Mouse (Mus musculus): ENCODE data around the gene Nek11. TPM values are rescaled to one million over a fixed set of nuclear protein-coding genes. Genes with fewer than 3 reads are reported as not detected.

The Nek11 gene
- polyA plus RNA-seq, 1 experiment from 2014 or later: 0.18 TPM

DNA sequence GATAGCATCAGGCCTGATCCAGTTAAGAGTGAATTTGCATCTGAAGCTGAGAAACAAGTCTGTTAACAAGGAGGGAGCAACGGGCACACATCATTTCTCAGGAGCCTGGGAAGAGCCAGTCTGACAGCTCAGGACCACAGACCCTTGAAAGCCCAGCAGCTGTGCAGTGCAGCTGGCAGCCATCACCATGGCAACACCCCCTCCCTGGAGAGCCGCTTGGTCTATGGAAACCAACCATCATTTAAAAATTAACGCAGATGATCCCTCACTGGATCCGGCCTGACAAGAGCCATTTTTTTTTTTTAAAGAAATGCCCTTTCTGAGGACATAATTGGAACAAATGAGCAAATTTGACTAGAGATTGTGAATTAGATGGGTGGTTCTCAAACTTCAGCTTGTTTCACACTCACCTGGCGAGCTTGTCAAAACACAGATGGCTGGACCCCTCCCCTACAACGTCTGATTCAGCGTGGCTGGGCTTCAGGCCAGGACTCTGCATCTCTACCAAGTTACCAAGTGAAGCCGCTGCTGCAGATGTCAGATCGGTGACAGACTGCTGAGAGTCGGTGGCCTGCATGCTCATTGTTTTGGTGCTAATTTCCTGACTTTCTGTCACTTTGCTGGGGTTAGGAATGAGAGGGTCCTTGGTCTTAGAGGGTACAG, 52.2 kb downstream of the Nek11 start:
- 46% methylated on average over 10 of the region's 10 CpGs for WGBS
- H3K27me3 ChIP-seq (ENCODE audit: control insufficient read depth, insufficient read depth, low read length): no peaks in the 10 kb centered on the region
- no peak overlapping the region for H3K9ac ChIP-seq (ENCODE audit: low read length)
- DNase-seq (ENCODE audit: low spot score): no peak
- no peak overlapping the region for H3K4me3 ChIP-seq (ENCODE audit: low read depth, low read length)
- ATAC-seq (ENCODE audit: low FRiP score, low TSS enrichment): no peak
- H3K9me3 ChIP-seq (ENCODE audit: control insufficient read depth, low read length): no peaks in the 10 kb centered on the region
- H3K36me3 ChIP-seq (ENCODE audit: control insufficient read depth, insufficient read depth, low read length): no peaks in the 10 kb centered on the region
- TF ChIP-seq CTCF (IDR thresholded peaks at IDR 0.05; ENCODE audit: low read depth) (no peak), EP300 (optimal IDR thresholded peaks at IDR 0.05) (no peak)
- no peak overlapping the region for H3K27ac ChIP-seq (replicated peaks)
- H3K4me2 ChIP-seq (replicated peaks; ENCODE audit: low read depth): no peak overlapping the region
- H3K4me1 ChIP-seq (replicated peaks; ENCODE audit: control insufficient read depth, insufficient read depth): no peaks in the 10 kb centered on the region

DNA sequence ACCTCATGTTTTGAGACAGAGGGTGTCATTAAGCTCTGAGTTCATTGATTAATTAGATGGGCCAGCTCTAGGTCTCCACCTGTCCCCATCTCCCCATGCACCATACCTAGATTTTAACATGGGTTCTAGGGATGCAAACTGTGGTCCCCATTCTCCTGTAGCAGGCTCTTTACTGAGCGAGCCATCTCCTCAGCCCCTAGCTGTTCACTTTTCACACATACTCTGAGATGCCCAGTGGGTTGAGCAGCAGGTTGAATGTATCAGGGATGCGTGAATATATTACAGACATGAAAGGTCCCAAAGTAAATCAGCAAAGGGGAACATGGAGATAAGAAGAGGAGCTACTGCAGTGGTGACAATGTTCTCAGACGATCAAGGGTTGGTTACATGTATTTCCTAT, 52.8 kb downstream of the Nek11 start:
- WGBS: 83% methylated on average over 3 of the region's 3 CpGs
- H3K9me3 ChIP-seq (ENCODE audit: control insufficient read depth, low read length): no peaks in the 10 kb centered on the region
- H3K27me3 ChIP-seq (ENCODE audit: control insufficient read depth, insufficient read depth, low read length): no peaks in the 10 kb centered on the region
- TF ChIP-seq CTCF (IDR thresholded peaks at IDR 0.05; ENCODE audit: low read depth) (no peak), EP300 (optimal IDR thresholded peaks at IDR 0.05) (no peak)
- H3K9ac ChIP-seq (ENCODE audit: low read length): no peak overlapping the region
- H3K4me2 ChIP-seq (replicated peaks; ENCODE audit: low read depth): no peak overlapping the region
- no peaks in the 10 kb centered on the region for H3K4me1 ChIP-seq (replicated peaks; ENCODE audit: control insufficient read depth, insufficient read depth)
- no peak overlapping the region for H3K4me3 ChIP-seq (ENCODE audit: low read depth, low read length)
- no peaks in the 10 kb centered on the region for H3K36me3 ChIP-seq (ENCODE audit: control insufficient read depth, insufficient read depth, low read length)
- H3K27ac ChIP-seq (replicated peaks): no peak overlapping the region
- no peak for DNase-seq (ENCODE audit: low spot score)
- no peak for ATAC-seq (ENCODE audit: low FRiP score, low TSS enrichment)

- ATAC-seq (ENCODE audit: low FRiP score, low TSS enrichment): no peak
- TF ChIP-seq CTCF (IDR thresholded peaks at IDR 0.05; ENCODE audit: low read depth) (no peak), EP300 (optimal IDR thresholded peaks at IDR 0.05) (no peak)
- 83% methylated on average over 4 of the region's 4 CpGs for WGBS
Observed at GRCm38 (mm10) chr9:105332436-105333016, 62.8 kb downstream of the Nek11 start.

GRCm38 (mm10) chr9:105321856-105322255, 73.5 kb downstream of the Nek11 start:
- no peak for DNase-seq (ENCODE audit: low spot score)
- H3K9me3 ChIP-seq (ENCODE audit: control insufficient read depth, low read length): no peaks in the 10 kb centered on the region
- H3K27ac ChIP-seq (replicated peaks): no peak overlapping the region
- H3K27me3 ChIP-seq (ENCODE audit: control insufficient read depth, insufficient read depth, low read length): no peaks in the 10 kb centered on the region
- H3K4me3 ChIP-seq (ENCODE audit: low read depth, low read length): no peak overlapping the region
- WGBS: 82% methylated on average over 10 of the region's 10 CpGs
- H3K4me1 ChIP-seq (replicated peaks; ENCODE audit: control insufficient read depth, insufficient read depth): no peaks in the 10 kb centered on the region
- no peak for ATAC-seq (ENCODE audit: low FRiP score, low TSS enrichment)
- no peak overlapping the region for H3K9ac ChIP-seq (ENCODE audit: low read length)
- H3K4me2 ChIP-seq (replicated peaks; ENCODE audit: low read depth): no peak overlapping the region
- no peak for TF ChIP-seq EP300 (optimal IDR thresholded peaks at IDR 0.05)
- no peak for TF ChIP-seq CTCF (IDR thresholded peaks at IDR 0.05; ENCODE audit: low read depth)
- H3K36me3 ChIP-seq (ENCODE audit: control insufficient read depth, insufficient read depth, low read length): no peaks in the 10 kb centered on the region

More at GRCm38 (mm10) chr9:105332436-105333016, 62.8 kb downstream of the Nek11 start:
- Histone ChIP-seq H3K9ac (ENCODE audit: low read length) (no peak overlapping the region), H3K27ac (replicated peaks) (no peak overlapping the region), H3K9me3 (ENCODE audit: control insufficient read depth, low read length) (no peaks in the 10 kb centered on the region), H3K36me3 (ENCODE audit: control insufficient read depth, insufficient read depth, low read length) (no peaks in the 10 kb centered on the region), H3K4me1 (replicated peaks; ENCODE audit: control insufficient read depth, insufficient read depth) (no peaks in the 10 kb centered on the region), H3K27me3 (ENCODE audit: control insufficient read depth, insufficient read depth, low read length) (no peaks in the 10 kb centered on the region), H3K4me2 (replicated peaks; ENCODE audit: low read depth) (no peak overlapping the region), H3K4me3 (ENCODE audit: low read depth, low read length) (no peak overlapping the region)
- DNase-seq (ENCODE audit: low spot score): no peak

DNA sequence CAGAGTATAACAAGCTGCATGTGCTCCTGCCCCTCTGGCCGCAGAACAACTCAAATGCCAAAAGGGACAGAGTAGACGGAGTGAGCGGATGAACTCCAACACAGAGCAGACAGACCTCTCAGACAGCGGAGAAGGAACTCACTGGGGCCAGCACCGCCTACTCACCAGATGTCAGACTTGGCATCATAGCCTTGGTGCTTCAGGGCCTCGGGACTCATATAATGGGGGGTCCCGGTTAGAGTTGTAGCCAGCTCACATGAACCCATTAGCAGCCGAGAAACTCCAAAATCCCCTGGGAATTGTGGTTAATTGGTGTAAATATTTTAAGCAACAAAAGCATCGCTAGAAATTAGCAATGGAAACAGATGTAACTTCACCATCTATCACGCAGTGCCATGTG, 82.1 kb downstream of the Nek11 start:
- ATAC-seq (ENCODE audit: low FRiP score, low TSS enrichment): no peak
- Histone ChIP-seq H3K4me3 (ENCODE audit: low read depth, low read length) (no peak overlapping the region), H3K27me3 (ENCODE audit: control insufficient read depth, insufficient read depth, low read length) (no peaks in the 10 kb centered on the region), H3K9me3 (ENCODE audit: control insufficient read depth, low read length) (no peaks in the 10 kb centered on the region), H3K27ac (replicated peaks) (no peak overlapping the region), H3K36me3 (ENCODE audit: control insufficient read depth, insufficient read depth, low read length) (no peaks in the 10 kb centered on the region), H3K9ac (ENCODE audit: low read length) (no peak overlapping the region), H3K4me1 (replicated peaks; ENCODE audit: control insufficient read depth, insufficient read depth) (no peaks in the 10 kb centered on the region), H3K4me2 (replicated peaks; ENCODE audit: low read depth) (no peak overlapping the region)
- no peak for DNase-seq (ENCODE audit: low spot score)
- no peak for TF ChIP-seq CTCF (IDR thresholded peaks at IDR 0.05; ENCODE audit: low read depth)
- 77% methylated on average over 10 of the region's 10 CpGs for WGBS

GRCm38 (mm10) chr9:105312686-105313085, 82.6 kb downstream of the Nek11 start:
- Histone ChIP-seq H3K4me1 (replicated peaks; ENCODE audit: control insufficient read depth, insufficient read depth) (no peaks in the 10 kb centered on the region), H3K36me3 (ENCODE audit: control insufficient read depth, insufficient read depth, low read length) (no peaks in the 10 kb centered on the region), H3K9me3 (ENCODE audit: control insufficient read depth, low read length) (no peaks in the 10 kb centered on the region), H3K9ac (ENCODE audit: low read length) (no peak overlapping the region), H3K4me3 (ENCODE audit: low read depth, low read length) (no peak overlapping the region), H3K27ac (replicated peaks) (no peak overlapping the region), H3K27me3 (ENCODE audit: control insufficient read depth, insufficient read depth, low read length) (no peaks in the 10 kb centered on the region), H3K4me2 (replicated peaks; ENCODE audit: low read depth) (no peak overlapping the region)
- 91% methylated on average over 1 of the region's 1 CpGs for WGBS
- ATAC-seq (ENCODE audit: low FRiP score, low TSS enrichment): no peak
- DNase-seq (ENCODE audit: low spot score): no peak
- TF ChIP-seq CTCF (IDR thresholded peaks at IDR 0.05; ENCODE audit: low read depth): no peak
- no peak for TF ChIP-seq EP300 (optimal IDR thresholded peaks at IDR 0.05)

Data from stomach, postnatal 0 days (tissue).